Mouse (Mus musculus) cerebellum, adult (tissue): ENCODE measurements around the gene Tex21.
A peak's percentile ranks its signal among the peaks of the same experiment; 100 is the strongest.
"Not testable (repeated sequence)": the region's sequence is repeated elsewhere in the genome, so short reads cannot be mapped to it uniquely, and the experiment has no call there.

ENCODE experiments used
- ATAC-seq: cut with Nextera tagmentation; 2 replicates; pipeline ENCODE4 v1.9.2; 2017; ENCODE audit warnings: mild to moderate bottlenecking, moderate library complexity, mixed read lengths; ENCODE audit not compliant: insufficient number of reproducible peaks, low FRiP score, low TSS enrichment

Gene Tex21

GRCm38 (mm10) chr12:76261556-76261955 is 15.0 kb upstream of the Tex21 start:
- no peak for ATAC-seq

- no peak for ATAC-seq
These were observed 14.1 kb upstream of the Tex21 start for GRCm38 (mm10) chr12:76260673-76261072.

GRCm38 (mm10) chr12:76256114-76256843 is 9.7 kb upstream of the Tex21 start:
- ATAC-seq = no peak

GRCm38 (mm10) chr12:76255499-76255875 is 8.9 kb upstream of the Tex21 start:
- no peak for ATAC-seq

GRCm38 (mm10) chr12:76254725-76255498 is 8.4 kb upstream of the Tex21 start, which contains the start of gene Mthfd1:
Mthfd1 (plus strand) TSS chr12:76255298.
- ATAC-seq = peak; percentile 99

- no peak for ATAC-seq
These were observed 7.4 kb upstream of the Tex21 start for GRCm38 (mm10) chr12:76253991-76254390.

GRCm38 (mm10) chr12:76253591-76253990 is 7.0 kb upstream of the Tex21 start:
- no peak for ATAC-seq

GRCm38 (mm10) chr12:76253090-76253489 is 6.5 kb upstream of the Tex21 start:
- ATAC-seq = no peak

GRCm38 (mm10) chr12:76244981-76245380 is 1.6 kb downstream of the Tex21 start:
- no peak for ATAC-seq

GRCm38 (mm10) chr12:76241833-76242232 is 4.7 kb downstream of the Tex21 start:
- no peak for ATAC-seq

GRCm38 (mm10) chr12:76241084-76241483 is 5.5 kb downstream of the Tex21 start:
- ATAC-seq = no peak

GRCm38 (mm10) chr12:76240670-76241069 is 5.9 kb downstream of the Tex21 start:
- no peak for ATAC-seq

- ATAC-seq = no peak
These were observed 6.5 kb downstream of the Tex21 start for GRCm38 (mm10) chr12:76239839-76240571.

- ATAC-seq = no peak
These were observed 7.3 kb downstream of the Tex21 start for GRCm38 (mm10) chr12:76239145-76239838.

GRCm38 (mm10) chr12:76235253-76235652 is 11.3 kb downstream of the Tex21 start:
- ATAC-seq = no peak

GRCm38 (mm10) chr12:76230644-76231043 is 15.9 kb downstream of the Tex21 start:
- no peak for ATAC-seq

- not testable (repeated sequence) for ATAC-seq
These were observed 24.4 kb downstream of the Tex21 start for GRCm38 (mm10) chr12:76222104-76222503.

GRCm38 (mm10) chr12:76216716-76217115 is 29.8 kb downstream of the Tex21 start:
- no peak for ATAC-seq

- ATAC-seq = no peak
These were observed 31.4 kb downstream of the Tex21 start for GRCm38 (mm10) chr12:76215121-76215520.

GRCm38 (mm10) chr12:76209429-76209974 is 37.0 kb downstream of the Tex21 start:
- no peak for ATAC-seq
